Mouse (Mus musculus): ENCODE measurements around the gene Cldn13. TPM values are rescaled to one million over a fixed set of nuclear protein-coding genes. Genes with fewer than 3 reads are reported as not detected.
"Not testable (repeated sequence)": the region's sequence is repeated elsewhere in the genome, so short reads cannot be mapped to it uniquely, and the experiment has no call there.

The Cldn13 gene
- total RNA-seq (2015) (7.8 and 8.2 TPM in 2 replicates), total RNA-seq (2017) (2.9 and 7.7 TPM in 2 replicates)

DNA sequence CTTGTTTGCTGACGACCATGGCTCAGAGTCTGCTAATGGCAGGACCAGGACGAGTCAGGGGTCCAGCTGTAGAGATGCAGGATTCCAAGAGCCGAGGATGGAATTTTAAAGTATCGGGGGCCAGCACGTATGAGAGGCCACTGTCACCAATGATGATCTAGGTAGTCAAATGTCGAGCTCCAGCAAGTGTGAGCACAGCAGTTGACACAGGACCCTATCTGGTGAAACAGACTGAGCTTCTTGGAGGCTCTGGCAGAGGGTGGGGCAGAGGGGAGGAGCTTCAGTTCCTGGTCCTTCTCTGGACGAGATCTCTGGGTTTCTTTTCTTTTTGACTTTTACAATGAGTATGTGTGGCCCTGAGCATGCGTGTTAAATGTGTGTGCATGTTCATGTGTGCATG is at the start of gene Cldn13:
Gene Cldn13 (minus strand): TSS at position 216 of the 400 bp plus-strand sequence.
- no peak for ATAC-seq (ENCODE audit: poor library complexity, severe bottlenecking)

DNA sequence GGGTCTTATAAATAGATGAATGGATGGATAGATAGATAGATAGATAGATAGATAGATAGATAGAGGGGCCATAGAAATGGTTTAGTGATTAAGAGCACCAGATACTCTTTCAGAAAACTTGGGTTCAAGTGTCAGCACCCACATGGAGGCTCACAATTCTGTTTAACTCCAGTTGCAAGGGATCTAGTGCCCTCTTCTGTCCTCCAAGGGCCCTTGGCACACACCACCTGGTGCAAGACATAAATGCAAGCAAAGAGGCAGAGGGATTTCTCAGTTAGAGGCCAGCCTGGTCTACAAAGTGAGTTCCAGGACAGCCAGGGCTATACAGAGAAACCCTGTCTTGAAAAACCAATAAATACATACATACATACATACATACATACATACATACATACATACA is 49.3 kb upstream of the Cldn13 start:
- ATAC-seq (ENCODE audit: poor library complexity, severe bottlenecking): not testable (repeated sequence)

DNA sequence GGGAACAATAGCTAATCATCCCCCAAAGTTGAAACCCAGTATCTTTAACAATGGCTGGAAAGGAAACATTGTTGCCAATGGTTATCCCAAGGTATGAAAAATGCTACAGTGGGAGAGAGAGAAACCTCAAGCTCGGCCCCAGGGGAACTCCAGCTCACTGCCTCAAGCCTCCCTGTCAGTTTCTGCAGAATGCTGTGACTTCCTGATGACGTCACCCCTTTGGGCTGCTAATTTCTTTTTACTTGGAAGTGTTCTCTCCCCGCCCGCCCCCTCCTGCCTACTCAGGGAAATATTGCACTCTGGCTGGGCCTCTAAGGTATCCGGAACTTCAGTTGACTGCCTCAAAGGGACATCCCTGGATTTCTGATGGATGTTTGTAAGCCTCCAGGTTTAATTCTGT is 48.2 kb upstream of the Cldn13 start:
- no peak for ATAC-seq (ENCODE audit: poor library complexity, severe bottlenecking)

GRCm38 (mm10) chr5:134961519-134961918 is 46.2 kb upstream of the Cldn13 start:
- no peak for ATAC-seq (ENCODE audit: poor library complexity, severe bottlenecking)

GRCm38 (mm10) chr5:134960430-134960829 is 45.1 kb upstream of the Cldn13 start:
- ATAC-seq (ENCODE audit: poor library complexity, severe bottlenecking): no peak

- ATAC-seq (ENCODE audit: poor library complexity, severe bottlenecking): no peak
Measured at GRCm38 (mm10) chr5:134959114-134959513, 43.8 kb upstream of the Cldn13 start.

DNA sequence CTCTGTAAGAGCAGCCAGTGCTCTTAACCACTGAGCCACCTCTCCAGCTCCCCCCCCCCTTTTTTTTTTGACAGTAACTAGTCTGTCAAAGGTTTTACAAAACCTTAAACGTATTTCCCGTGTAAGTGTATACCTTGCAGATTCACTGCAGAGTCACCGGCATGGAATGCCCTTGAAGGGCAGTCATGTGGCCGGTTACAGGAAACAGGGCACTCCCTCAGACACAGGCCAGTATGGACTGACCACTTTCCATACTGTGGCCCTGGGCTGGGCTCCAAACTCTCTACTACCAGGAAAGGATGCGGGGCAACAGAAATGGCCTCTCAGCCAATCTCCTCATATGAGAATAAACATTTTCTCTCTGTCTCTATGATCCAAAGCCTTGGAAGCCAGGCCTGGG is 40.2 kb upstream of the Cldn13 start:
- no peak for ATAC-seq (ENCODE audit: poor library complexity, severe bottlenecking)

DNA sequence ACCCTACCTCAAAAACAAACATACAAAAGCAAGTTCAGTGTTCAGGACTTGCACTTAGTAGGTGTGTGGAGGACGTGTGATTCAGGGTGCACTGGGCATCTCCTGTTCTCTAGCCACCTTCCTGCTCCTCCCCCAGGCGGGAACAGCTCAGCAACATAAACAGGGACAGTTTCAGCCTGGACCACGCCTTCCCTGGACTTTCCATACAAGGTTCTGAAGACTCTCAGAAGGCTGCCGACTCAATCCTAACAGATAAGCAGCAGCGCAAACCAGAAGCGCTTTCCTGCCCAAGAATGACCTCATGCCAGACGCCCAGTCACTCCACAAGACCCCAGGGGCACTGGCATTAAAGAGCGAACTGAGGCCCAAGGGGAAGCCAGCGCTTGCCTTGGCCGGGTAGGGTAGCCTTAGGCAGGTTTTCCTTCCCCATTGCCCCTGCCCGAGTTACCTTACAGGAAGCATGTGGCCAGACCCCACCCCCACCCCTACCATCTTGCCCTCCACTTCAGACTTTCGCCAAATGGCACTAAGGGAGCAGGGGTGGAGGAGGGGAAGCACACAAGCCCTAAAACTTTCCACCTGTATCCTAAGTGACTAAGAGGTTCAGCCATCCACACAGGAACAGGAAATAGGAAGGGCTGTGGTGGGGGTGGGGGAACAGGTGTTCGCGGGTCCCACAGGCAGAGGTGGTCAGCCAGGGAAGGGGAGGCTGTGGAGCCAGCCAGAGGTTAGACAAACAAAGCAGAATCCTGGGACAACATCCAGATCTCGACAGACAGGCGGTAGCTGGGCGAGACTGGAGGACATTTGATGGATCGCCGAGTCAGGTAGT is 35.9 kb upstream of the Cldn13 start:
- ATAC-seq (ENCODE audit: poor library complexity, severe bottlenecking): no peak; the same call in 1 of the 2 replicates

GRCm38 (mm10) chr5:134948085-134948439 is 32.7 kb upstream of the Cldn13 start:
- ATAC-seq (ENCODE audit: poor library complexity, severe bottlenecking): no peak

GRCm38 (mm10) chr5:134947420-134948084 is 32.2 kb upstream of the Cldn13 start:
- no peak for ATAC-seq (ENCODE audit: poor library complexity, severe bottlenecking)

GRCm38 (mm10) chr5:134946857-134947255 is 31.5 kb upstream of the Cldn13 start, which contains the start of gene Cldn4:
TSS of gene Cldn4 (minus strand) at chr5:134946934.
- no peak for ATAC-seq (ENCODE audit: poor library complexity, severe bottlenecking)

- no peak for ATAC-seq (ENCODE audit: poor library complexity, severe bottlenecking)
Measured at GRCm38 (mm10) chr5:134946063-134946856, 30.9 kb upstream of the Cldn13 start.

GRCm38 (mm10) chr5:134945266-134945959 is 30.1 kb upstream of the Cldn13 start:
- ATAC-seq (ENCODE audit: poor library complexity, severe bottlenecking): no peak

DNA sequence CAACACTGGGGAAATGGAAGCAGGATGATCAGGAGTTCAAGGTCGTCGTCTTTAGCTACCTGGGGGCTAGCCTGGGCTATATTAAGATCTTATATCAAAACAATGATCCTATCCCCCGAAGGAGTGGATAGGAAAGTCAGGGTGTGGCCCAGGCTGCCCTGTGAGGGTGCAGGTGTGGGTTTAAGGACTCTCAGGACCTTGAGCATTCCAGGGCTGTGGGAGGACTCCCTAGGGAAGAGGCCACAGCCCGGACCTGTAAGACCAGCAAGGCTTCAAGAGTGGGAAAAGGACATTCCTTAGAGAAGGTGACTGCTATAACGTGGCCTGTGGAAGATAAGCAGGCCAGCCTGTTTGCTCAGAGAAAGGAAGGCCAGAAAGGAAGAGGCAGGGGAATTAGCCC is 28.9 kb upstream of the Cldn13 start:
- ATAC-seq (ENCODE audit: poor library complexity, severe bottlenecking): no peak

DNA sequence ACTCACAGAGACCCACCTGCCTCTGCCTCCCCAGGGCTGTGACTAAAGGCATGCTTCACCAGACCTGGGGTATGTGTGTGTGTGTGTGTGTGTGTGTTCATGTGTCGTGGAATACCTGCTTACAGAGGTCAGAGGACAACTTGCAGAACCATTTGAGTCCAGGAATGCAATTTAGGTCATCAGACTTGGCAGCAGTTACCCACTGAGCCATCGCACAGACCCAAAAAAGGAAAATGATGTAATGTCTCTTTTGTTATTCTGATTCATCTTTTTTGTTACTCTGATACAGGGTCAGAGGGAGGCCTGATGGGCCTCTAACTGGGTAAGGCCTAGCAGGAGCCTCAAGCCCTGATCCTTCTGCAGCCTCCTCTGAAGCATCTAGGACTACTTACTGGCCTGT is 27.4 kb upstream of the Cldn13 start:
- ATAC-seq (ENCODE audit: poor library complexity, severe bottlenecking): no peak

DNA sequence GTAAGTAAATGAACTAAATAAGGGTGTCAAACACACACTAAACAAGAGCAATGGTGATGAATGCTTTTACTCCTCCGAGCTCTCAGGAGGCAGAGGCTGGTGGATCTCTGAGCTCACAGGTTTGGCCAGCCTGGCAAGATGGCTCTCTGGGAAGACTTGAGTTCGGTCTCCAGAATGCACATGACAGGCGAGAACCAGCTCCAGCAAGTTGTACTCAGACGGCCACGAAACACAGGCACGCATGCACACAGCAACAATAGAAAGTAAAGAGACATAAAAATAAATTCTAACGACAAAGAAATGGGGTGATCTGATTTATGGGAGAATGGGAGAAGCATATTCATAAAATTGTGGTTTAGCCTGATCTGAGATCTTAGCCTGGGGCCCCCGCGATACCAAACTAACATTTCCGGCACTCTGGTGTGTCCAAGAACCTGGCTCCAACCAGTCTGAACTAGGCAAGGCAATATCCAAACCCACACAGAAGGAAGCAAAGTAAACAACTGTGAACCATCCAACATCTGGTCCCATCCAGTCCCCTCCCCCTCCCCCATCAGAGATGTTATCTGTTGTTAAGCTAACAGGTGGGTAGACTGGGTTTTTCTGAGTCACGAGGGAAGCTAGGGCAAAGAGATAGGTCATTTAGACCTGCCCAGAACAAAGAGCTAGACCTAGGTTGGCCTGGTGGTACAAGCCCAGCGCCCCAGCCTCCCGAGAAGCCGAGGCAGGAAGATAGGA is 26.3 kb upstream of the Cldn13 start:
- ATAC-seq (ENCODE audit: poor library complexity, severe bottlenecking): no peak

GRCm38 (mm10) chr5:134939554-134939953 is 24.2 kb upstream of the Cldn13 start:
- ATAC-seq (ENCODE audit: poor library complexity, severe bottlenecking): not testable (repeated sequence)

DNA sequence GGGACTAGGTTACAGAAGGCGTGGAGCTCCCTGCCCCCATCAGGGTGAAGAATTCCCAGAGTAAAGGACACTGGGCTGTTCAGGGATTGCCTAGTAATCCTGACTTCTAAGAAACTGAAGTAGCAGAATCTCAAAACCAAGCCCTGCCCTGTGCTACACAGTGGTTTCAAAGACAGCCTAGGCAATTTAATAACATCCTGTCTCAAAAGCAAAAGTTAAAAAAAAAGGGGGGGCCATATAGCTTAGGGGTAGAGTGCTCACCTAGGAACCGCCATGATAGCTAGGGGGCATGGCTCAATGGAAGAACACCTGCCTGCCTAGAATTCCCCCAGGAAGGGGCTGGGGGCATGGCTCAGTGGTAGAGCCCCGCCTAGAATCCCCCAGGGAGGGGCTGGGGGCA is 23.7 kb upstream of the Cldn13 start:
- no peak for ATAC-seq (ENCODE audit: poor library complexity, severe bottlenecking)

DNA sequence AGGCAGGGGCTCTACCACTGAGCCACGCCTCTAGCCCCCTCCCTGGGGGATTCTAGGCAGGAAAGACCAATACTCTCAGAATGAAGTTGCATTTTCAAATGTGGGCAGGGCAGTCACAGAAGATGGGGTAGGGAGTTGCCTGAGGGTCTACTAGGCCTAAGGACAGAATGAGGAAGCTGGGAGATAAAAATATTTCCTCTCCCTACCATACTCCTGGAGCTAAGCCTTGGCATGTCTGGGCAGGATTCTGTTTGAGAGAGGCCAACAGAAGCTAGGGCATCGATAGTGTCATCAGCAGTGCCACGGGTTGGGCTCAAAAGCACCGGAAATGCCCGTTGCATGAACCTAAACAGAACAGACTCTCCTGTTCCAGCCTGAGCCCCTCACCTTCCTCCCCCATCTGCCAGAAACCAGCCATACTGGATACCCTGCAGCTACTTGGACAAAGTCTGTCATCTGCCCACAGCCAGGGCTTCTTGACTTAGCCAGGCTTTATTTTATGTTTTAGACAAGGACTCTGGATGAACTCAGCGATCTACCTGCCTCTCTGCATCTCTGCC is 21.4 kb upstream of the Cldn13 start:
- ATAC-seq (ENCODE audit: poor library complexity, severe bottlenecking): no peak

- no peak for ATAC-seq (ENCODE audit: poor library complexity, severe bottlenecking)
Measured at GRCm38 (mm10) chr5:134936051-134936450, 20.7 kb upstream of the Cldn13 start.

Data from megakaryocyte, adult 5-6 weeks (primary cell).